Mouse (Mus musculus) gastrocnemius, adult 8-10 months (tissue): ENCODE measurements around the gene Bpifb3. TPM values are rescaled to one million over a fixed set of nuclear protein-coding genes. Genes with fewer than 3 reads are reported as not detected.

Experiments used
- total RNA-seq, 4 experiments: library from RNA; stranded (reverse); gene quantifications; 2 replicates each; pipeline ENCODE4 v1.2.4; 2022

Gene Bpifb3
- total RNA-seq, 4 experiments from 2014 or later, result not detected

Other genes with a start within 250 kb of the Bpifb3 start
- gene Dnmt3c, start 221.6 kb upstream of the Bpifb3 start, total RNA-seq, result not detected
- gene Mapre1, start 177.0 kb upstream of the Bpifb3 start, total RNA-seq, result 10 to 100 TPM; 31.9 to 41.1 (median 32.4) TPM
- gene Efcab8, start 138.3 kb upstream of the Bpifb3 start, total RNA-seq, result under 1 TPM in 2 of 4 experiments, not detected in 2; 0.13 TPM
- gene Sun5, start 47.1 kb upstream of the Bpifb3 start, total RNA-seq, result not detected
- gene Bpifb2, start 43.2 kb upstream of the Bpifb3 start, total RNA-seq, result not detected
- not detected for gene Bpifb6, start 17.8 kb upstream of the Bpifb3 start, total RNA-seq
- gene Bpifb4, start 20.0 kb downstream of the Bpifb3 start, total RNA-seq, result not detected
- under 1 TPM in 1 of 4 experiments, not detected in 3; 0.19 TPM for gene Bpifa6, start 56.7 kb downstream of the Bpifb3 start, total RNA-seq
- gene Bpifa2, start 90.0 kb downstream of the Bpifb3 start, total RNA-seq, result not detected
- gene Bpifa3, start 212.1 kb downstream of the Bpifb3 start, total RNA-seq, result not detected
- not detected for gene Bpifa1, start 224.7 kb downstream of the Bpifb3 start, total RNA-seq
- gene Bpifa5, start 244.4 kb downstream of the Bpifb3 start, total RNA-seq, result not detected